In genomic region chr9:102577480-102577879, GRCm38 (mm10) we compare ENCODE assay signal across 12 mouse cellular contexts. TPM values are rescaled to one million over a fixed set of nuclear protein-coding genes. Genes with fewer than 3 reads are reported as not detected.
A peak's percentile ranks its signal among the peaks of the same experiment; 100 is the strongest.
DNase-seq lines count a peak whose midpoint lies in the region; ATAC-seq and TF ChIP-seq lines count a peak whose summit lies in the region.
"Had no signal": no experiment of that assay in that cellular context is flagged by ENCODE, and none has a peak within 500 bp of the region (broad histone marks: within the 10 kb centered on the region; RNA-seq: fewer than 3 reads in every experiment).

No protein-coding gene starts in this region.

- H3K36me3 ChIP-seq in heart, postnatal 0 days (replicated peaks; ENCODE audit: control insufficient read depth, insufficient read depth, low read length) = no peaks in the 10 kb centered on the region
- H3K36me3 ChIP-seq in liver, embryonic 11.5 days (ENCODE audit: control insufficient read depth, insufficient read depth, low read length) = no peaks in the 10 kb centered on the region
- H3K36me3 ChIP-seq: forebrain, embryonic 15.5 days; liver, embryonic 13.5 days; midbrain, embryonic 15.5 days had no signal

- no peaks in the 10 kb centered on the region for H3K4me1 ChIP-seq in heart, postnatal 0 days (ENCODE audit: control insufficient read depth, insufficient read depth)
- H3K4me1 ChIP-seq in liver, embryonic 11.5 days (replicated peaks; ENCODE audit: control insufficient read depth, insufficient read depth, low read length) = no peaks in the 10 kb centered on the region
- H3K4me1 ChIP-seq: forebrain, embryonic 15.5 days; liver, embryonic 13.5 days; midbrain, embryonic 15.5 days had no signal

- TF ChIP-seq CTCF in heart, postnatal 0 days (IDR thresholded peaks at IDR 0.05; ENCODE audit: low read depth) = no peak

- no peak for TF ChIP-seq EP300 in heart, postnatal 0 days (IDR thresholded peaks at IDR 0.05; ENCODE audit: low read depth)

- ATAC-seq in heart, postnatal 0 days (ENCODE audit: insufficient read depth, low read depth) = no peak
- peak; percentile 89 for ATAC-seq in megakaryocyte, adult 5-6 weeks (ENCODE audit: poor library complexity, severe bottlenecking)
- ATAC-seq in liver, embryonic 11.5 days (replicated peaks; ENCODE audit: low FRiP score) = no peak
- ATAC-seq: forebrain, embryonic 15.5 days; midbrain, embryonic 15.5 days had no signal

- H3K9ac ChIP-seq in heart, postnatal 0 days (replicated peaks; ENCODE audit: low read depth, low read length) = no peak overlapping the region
- no peak overlapping the region for H3K9ac ChIP-seq in liver, embryonic 11.5 days (ENCODE audit: low read depth, low read length)
- H3K9ac ChIP-seq: forebrain, embryonic 15.5 days; hindbrain, embryonic 14.5 days; liver, embryonic 13.5 days; midbrain, embryonic 15.5 days had no signal

- WGBS in heart, postnatal 0 days = 50% methylated on average over 5 of the region's 5 CpGs
- WGBS in liver, embryonic 11.5 days = 51% methylated on average over 5 of the region's 5 CpGs

- no peak overlapping the region for H3K4me2 ChIP-seq in heart, postnatal 0 days (ENCODE audit: low read depth, low read length)
- no peak overlapping the region for H3K4me2 ChIP-seq in liver, embryonic 11.5 days
- H3K4me2 ChIP-seq: forebrain, embryonic 15.5 days; hindbrain, embryonic 14.5 days; liver, embryonic 13.5 days; midbrain, embryonic 15.5 days had no signal

- no peak overlapping the region for H3K4me3 ChIP-seq in heart, postnatal 0 days (ENCODE audit: low read depth, low read length)
- H3K4me3 ChIP-seq in liver, embryonic 11.5 days (ENCODE audit: low read depth, low read length) = no peak overlapping the region
- H3K4me3 ChIP-seq: forebrain, embryonic 15.5 days; liver, embryonic 13.5 days; midbrain, embryonic 15.5 days had no signal

- H3K27ac ChIP-seq in heart, postnatal 0 days (ENCODE audit: low read depth) = no peak overlapping the region
- H3K27ac ChIP-seq in liver, embryonic 11.5 days (ENCODE audit: low read depth, low read length) = no peak overlapping the region
- H3K27ac ChIP-seq: forebrain, embryonic 15.5 days; hindbrain, embryonic 14.5 days; liver, embryonic 13.5 days; midbrain, embryonic 15.5 days had no signal

- no peaks in the 10 kb centered on the region for H3K27me3 ChIP-seq in heart, postnatal 0 days (ENCODE audit: control insufficient read depth, insufficient read depth, low read length)
- H3K27me3 ChIP-seq in liver, embryonic 11.5 days (replicated peaks; ENCODE audit: control insufficient read depth, insufficient read depth, low read length) = no peaks in the 10 kb centered on the region
- H3K27me3 ChIP-seq: forebrain, embryonic 15.5 days; liver, embryonic 13.5 days; midbrain, embryonic 15.5 days had no signal

- no peaks in the 10 kb centered on the region for H3K9me3 ChIP-seq in heart, postnatal 0 days (replicated peaks; ENCODE audit: control insufficient read depth, low read length)
- no peaks in the 10 kb centered on the region for H3K9me3 ChIP-seq in liver, embryonic 11.5 days (ENCODE audit: control insufficient read depth, low read length)
- H3K9me3 ChIP-seq: forebrain, embryonic 15.5 days; liver, embryonic 13.5 days; midbrain, embryonic 15.5 days had no signal

- peak; percentile 15 for DNase-seq in kidney, adult 11 months
- DNase-seq in kidney, adult 18-20 months = no peak
- peak; percentile 59 for DNase-seq in MEL-GATA-1-ER (ENCODE audit: extremely low read depth, low read depth)
- peak; percentile 51 for DNase-seq in heart, postnatal 0 days (ENCODE audit: low spot score)
- no peak for DNase-seq in liver, embryonic 11.5 days (ENCODE audit: low spot score)
- no peak for DNase-seq in frontal cortex, adult 2 months (ENCODE audit: extremely low spot score in 1 of 2, low spot score in 1 of 2)
- no peak for DNase-seq in layer of hippocampus, postnatal 10 days (ENCODE audit: low spot score in 2 of 2)
- DNase-seq: liver, embryonic 13.5 days had no signal

RNA-seq across cellular contexts. Expression of gene Anapc13, which starts 48.6 kb away (rescaled TPM):
- total RNA-seq in heart, postnatal 0 days (2014; rRNA removed; ENCODE audit: low replicate concordance) = 28.9 and 43.9 TPM in 2 replicates
- 322 and 335 TPM in 2 replicates for polyA plus RNA-seq in heart, postnatal 0 days (2015; fragmentation: Nextera tagmentation; extraction: Ambion mirVana)
- total RNA-seq in megakaryocyte, adult 5-6 weeks (2015) = 115 and 117 TPM in 2 replicates
- 106 and 119 TPM in 2 replicates for total RNA-seq in megakaryocyte, adult 5-6 weeks (2017)
- 141 and 149 TPM in 2 replicates for polyA plus RNA-seq in liver, embryonic 11.5 days (2014; fragmentation: Nextera tagmentation; extraction: Ambion mirVana)
- 139 and 152 TPM in 2 replicates for polyA plus RNA-seq in frontal cortex, adult 2 months (2012; rRNA removed)
- 100 to 1,000 TPM in 1 of 2 experiments, 10 to 100 TPM in 1; 87.9 to 107 TPM for total RNA-seq in layer of hippocampus, postnatal 10 days (2021)

RNA-seq across cellular contexts. Expression of gene Cep63, which starts 48.9 kb away (rescaled TPM):
- 4.7 and 5.2 TPM in 2 replicates for total RNA-seq in heart, postnatal 0 days (2014; rRNA removed; ENCODE audit: low replicate concordance)
- 40.4 and 45.3 TPM in 2 replicates for polyA plus RNA-seq in heart, postnatal 0 days (2015; fragmentation: Nextera tagmentation; extraction: Ambion mirVana)
- total RNA-seq in megakaryocyte, adult 5-6 weeks (2015) = 26.7 and 30.0 TPM in 2 replicates
- 28.0 and 39.0 TPM in 2 replicates for total RNA-seq in megakaryocyte, adult 5-6 weeks (2017)
- polyA plus RNA-seq in liver, embryonic 11.5 days (2014; fragmentation: Nextera tagmentation; extraction: Ambion mirVana) = 39.1 and 41.6 TPM in 2 replicates
- polyA plus RNA-seq in frontal cortex, adult 2 months (2012; rRNA removed) = 35.8 and 44.6 TPM in 2 replicates
- 10 to 100 TPM; 28.5 to 30.2 TPM for total RNA-seq in layer of hippocampus, postnatal 10 days (2021)

Comparison
In these comparisons a context has a peak if more than half of its experiments do, and no peak if none do; other contexts are left out.
1. DNase-seq: peak in kidney, adult 11 months (single experiment), MEL-GATA-1-ER (single experiment) and heart, postnatal 0 days (single experiment); none in kidney, adult 18-20 months (single experiment), liver, embryonic 11.5 days (single experiment), frontal cortex, adult 2 months (0 of 2) and layer of hippocampus, postnatal 10 days (0 of 2).